Mouse (Mus musculus) neural tube, embryonic 15.5 days (tissue): Measurements from ENCODE around the gene Efcab8. TPM values are rescaled to one million over a fixed set of nuclear protein-coding genes. Genes with fewer than 3 reads are reported as not detected.

Experiments
- ATAC-seq: fragments of 200-750 bp; cut with Nextera tagmentation; 2 replicates; pipeline ENCODE4 v1.8.0; 2017; ENCODE audit warnings: mild to moderate bottlenecking, moderate TSS enrichment, moderate library complexity; ENCODE audit not compliant: low FRiP score
- H3K27ac ChIP-seq: fragments of 300-500 bp; sonication (generic); replicated peaks from 2 replicates; pipeline ENCODE4 v1.5.1; 2015; ENCODE audit warnings: mild to moderate bottlenecking, inconsistent platforms
- H3K27me3 ChIP-seq: fragments of 300-500 bp; sonication (generic); replicated peaks from 2 replicates; pipeline ENCODE4 v1.6.1; 2015; ENCODE audit warnings: inconsistent platforms
- H3K36me3 ChIP-seq: fragments of 300-500 bp; sonication (generic); 2 replicates; pipeline ENCODE4 v1.6.1; 2015; ENCODE audit warnings: inconsistent platforms
- H3K4me1 ChIP-seq: fragments of 300-500 bp; sonication (generic); 2 replicates; pipeline ENCODE4 v1.6.1; 2015; ENCODE audit warnings: inconsistent platforms
- H3K4me2 ChIP-seq: fragments of 300-500 bp; sonication (generic); 2 replicates; pipeline ENCODE4 v1.6.1; 2015; ENCODE audit warnings: inconsistent platforms, mild to moderate bottlenecking, moderate library complexity
- H3K4me3 ChIP-seq: fragments of 300-500 bp; sonication (generic); replicated peaks from 2 replicates; pipeline ENCODE4 v1.5.1; 2015; ENCODE audit warnings: mild to moderate bottlenecking, inconsistent platforms
- H3K9ac ChIP-seq: fragments of 300-500 bp; sonication (generic); replicated peaks from 2 replicates; pipeline ENCODE4 v1.6.1; 2015; ENCODE audit warnings: mild to moderate bottlenecking, inconsistent platforms
- H3K9me3 ChIP-seq: fragments of 300-500 bp; sonication (generic); replicated peaks from 2 replicates; pipeline ENCODE4 v1.6.1; 2016; ENCODE audit warnings: inconsistent platforms
- WGBS: fragments of 180-500 bp; shearing (Covaris S2); methylation state at CpG from one replicate; pipeline ENCODE4 v1.1.7; 2015; ENCODE audit warnings: mixed read lengths; 5-methylcytosine and 5-hydroxymethylcytosine counted together
- polyA plus RNA-seq: library from polyadenylated mRNA; unstranded; fragments of >200 nt; fragmentation: Nextera tagmentation; extraction: Ambion mirVana; gene quantifications from 2 replicates; pipeline ENCODE4 v1.2.1, GENCODE M21; 2015

Efcab8 gene
- polyA plus RNA-seq, 1 experiment from 2014 or later = not detected

- 96% methylated on average over 4 of the region's 4 CpGs for WGBS
- Histone ChIP-seq H3K9ac (no peak within 1 kb of the TSS), H3K4me3 (no peak within 1 kb of the TSS), H3K27ac (no peak within 1 kb of the TSS), H3K9me3 (no peaks in the 10 kb centered on the region), H3K36me3 (no peaks in the 10 kb centered on the region), H3K4me2 (no peak within 1 kb of the TSS), H3K4me1 (no peaks in the 10 kb centered on the region), H3K27me3 (no peaks in the 10 kb centered on the region)
- ATAC-seq = no peak
Observed at GRCm38 (mm10) chr2:153870984-153871383, 91.3 kb downstream of the Efcab8 start, which contains the start of gene Sun5. Sun5 (minus strand) TSS chr2:153871084.

GRCm38 (mm10) chr2:153874745-153875144, 95.0 kb downstream of the Efcab8 start, which contains the start of gene Bpifb2:
Bpifb2 (plus strand) TSS chr2:153875045.
- 67% methylated on average over 9 of the region's 9 CpGs for WGBS
- no peak for ATAC-seq
- H3K4me2 ChIP-seq = no peak within 1 kb of the TSS

More at GRCm38 (mm10) chr2:153874745-153875144, 95.0 kb downstream of the Efcab8 start, which contains the start of gene Bpifb2:
- H3K4me1 ChIP-seq = no peaks in the 10 kb centered on the region
- no peaks in the 10 kb centered on the region for H3K27me3 ChIP-seq
- no peak within 1 kb of the TSS for H3K9ac ChIP-seq
- no peak within 1 kb of the TSS for H3K4me3 ChIP-seq
- H3K9me3 ChIP-seq = no peaks in the 10 kb centered on the region
- H3K36me3 ChIP-seq = no peaks in the 10 kb centered on the region
- H3K27ac ChIP-seq = no peak within 1 kb of the TSS

Other genes starting within 250 kb of the Efcab8 start
- 31.4 and 36.1 TPM in 2 replicates for gene Nol4l, start 250.0 kb upstream of the Efcab8 start, polyA plus RNA-seq
- 91.2 and 94.4 TPM in 2 replicates for gene Commd7, start 147.2 kb upstream of the Efcab8 start, polyA plus RNA-seq
- 3.4 and 11.5 TPM in 2 replicates for gene Dnmt3b, start 130.5 kb upstream of the Efcab8 start, polyA plus RNA-seq
- gene Dnmt3c, start 83.3 kb upstream of the Efcab8 start, polyA plus RNA-seq = 0.09 and 0.12 TPM in 2 replicates
- 338 and 342 TPM in 2 replicates for gene Mapre1, start 38.7 kb upstream of the Efcab8 start, polyA plus RNA-seq
- gene Sun5, start 91.2 kb downstream of the Efcab8 start, polyA plus RNA-seq = not detected in 2 replicates
- gene Bpifb2, start 95.1 kb downstream of the Efcab8 start, polyA plus RNA-seq = not detected in 2 replicates
- 0.12 TPM in 1 of 2 replicates, not detected in the other for gene Bpifb6, start 120.5 kb downstream of the Efcab8 start, polyA plus RNA-seq
- not detected in 2 replicates for gene Bpifb3, start 138.3 kb downstream of the Efcab8 start, polyA plus RNA-seq
- gene Bpifb4, start 158.3 kb downstream of the Efcab8 start, polyA plus RNA-seq = not detected in 2 replicates
- not detected in 2 replicates for gene Bpifa6, start 195.0 kb downstream of the Efcab8 start, polyA plus RNA-seq
- not detected in 2 replicates for gene Bpifa2, start 228.3 kb downstream of the Efcab8 start, polyA plus RNA-seq